Mouse (Mus musculus) brown adipose tissue, adult 24 weeks (tissue): ENCODE results near the gene Rpl36. TPM values are rescaled to one million over a fixed set of nuclear protein-coding genes. Genes with fewer than 3 reads are reported as not detected.
A peak's percentile ranks its signal among the peaks of the same experiment; 100 is the strongest.
"Not testable (repeated sequence)": the region's sequence is repeated elsewhere in the genome, so short reads cannot be mapped to it uniquely, and the experiment has no call there.

ENCODE experiments used
- H3K27ac ChIP-seq: fragments of 200-500 bp; replicated peaks from 2 replicates; pipeline ENCODE4 v1.5.1; 2012; ENCODE audit warnings: low read depth, mild to moderate bottlenecking, low read length
- H3K4me1 ChIP-seq: fragments of 200-500 bp; 2 replicates; pipeline ENCODE4 v1.6.1; 2012; ENCODE audit warnings: low read length, mixed read lengths; ENCODE audit not compliant: control insufficient read depth, insufficient read depth, insufficient read length
- H3K4me3 ChIP-seq: fragments of 200-500 bp; 2 replicates; pipeline ENCODE4 v1.5.1; 2012; ENCODE audit warnings: low read depth, mild to moderate bottlenecking, low read length, moderate library complexity; ENCODE audit not compliant: insufficient read depth
- polyA plus RNA-seq: library from polyadenylated mRNA; stranded (reverse); fragments of >200 nt; gene quantifications from 2 replicates; pipeline ENCODE4 v1.2.4, GENCODE M21; 2012; ENCODE audit not compliant: missing spikeins, insufficient read depth, insufficient read length

Gene Rpl36
- polyA plus RNA-seq, 1 experiment, result 638 TPM

GRCm38 (mm10) chr17:56615136-56615784 lies 2.0 kb downstream of the Rpl36 start:
- H3K4me3 ChIP-seq, result no peak overlapping the region
- no peak overlapping the region for H3K27ac ChIP-seq
- H3K4me1 ChIP-seq, result peaks cover 10% of the 10 kb centered on the region; the same call in 1 of the 2 replicates

GRCm38 (mm10) chr17:56615792-56616191 lies 2.6 kb downstream of the Rpl36 start:
- Histone ChIP-seq H3K4me1 (peaks cover 9% of the 10 kb centered on the region; the same call in 1 of the 2 replicates), H3K4me3 (no peak overlapping the region), H3K27ac (no peak overlapping the region)

DNA sequence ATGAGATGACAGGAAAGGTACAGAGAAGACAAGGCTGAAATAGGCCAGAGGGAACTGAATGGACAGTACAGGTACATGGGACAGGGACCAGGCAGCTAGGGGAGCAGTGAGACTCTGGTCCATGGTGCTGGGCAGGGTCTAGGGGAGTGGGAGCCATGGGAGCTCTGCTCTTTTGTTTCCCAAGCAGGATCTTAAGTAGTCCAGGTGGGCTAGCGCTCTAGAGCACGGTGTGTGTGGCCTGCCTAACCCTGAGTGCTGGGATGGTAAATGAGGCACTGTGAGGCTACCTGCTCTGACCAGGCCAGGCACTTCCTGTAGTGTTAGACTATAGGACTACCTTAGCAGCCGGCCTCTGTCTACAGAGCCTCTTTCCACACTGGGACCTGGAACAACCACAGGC lies 3.5 kb downstream of the Rpl36 start:
- no peak overlapping the region for H3K4me3 ChIP-seq
- peaks cover 9% of the 10 kb centered on the region; the same call in 1 of the 2 replicates for H3K4me1 ChIP-seq
- no peak overlapping the region for H3K27ac ChIP-seq

GRCm38 (mm10) chr17:56617628-56618027 lies 4.4 kb downstream of the Rpl36 start:
- H3K27ac ChIP-seq, result no peak overlapping the region
- H3K4me1 ChIP-seq, result peaks cover 9% of the 10 kb centered on the region; the same call in 1 of the 2 replicates
- no peak overlapping the region for H3K4me3 ChIP-seq

GRCm38 (mm10) chr17:56625495-56625894 lies 12.3 kb downstream of the Rpl36 start:
- Histone ChIP-seq H3K4me1 (peaks cover 3% of the 10 kb centered on the region; the same call in 1 of the 2 replicates), H3K27ac (no peak overlapping the region), H3K4me3 (no peak overlapping the region)

- Histone ChIP-seq H3K4me1 (peaks cover 3% of the 10 kb centered on the region; the same call in 1 of the 2 replicates), H3K4me3 (peak overlapping the region; percentile 75), H3K27ac (no peak overlapping the region)
Observed at GRCm38 (mm10) chr17:56626260-56626659, 13.0 kb downstream of the Rpl36 start.

DNA sequence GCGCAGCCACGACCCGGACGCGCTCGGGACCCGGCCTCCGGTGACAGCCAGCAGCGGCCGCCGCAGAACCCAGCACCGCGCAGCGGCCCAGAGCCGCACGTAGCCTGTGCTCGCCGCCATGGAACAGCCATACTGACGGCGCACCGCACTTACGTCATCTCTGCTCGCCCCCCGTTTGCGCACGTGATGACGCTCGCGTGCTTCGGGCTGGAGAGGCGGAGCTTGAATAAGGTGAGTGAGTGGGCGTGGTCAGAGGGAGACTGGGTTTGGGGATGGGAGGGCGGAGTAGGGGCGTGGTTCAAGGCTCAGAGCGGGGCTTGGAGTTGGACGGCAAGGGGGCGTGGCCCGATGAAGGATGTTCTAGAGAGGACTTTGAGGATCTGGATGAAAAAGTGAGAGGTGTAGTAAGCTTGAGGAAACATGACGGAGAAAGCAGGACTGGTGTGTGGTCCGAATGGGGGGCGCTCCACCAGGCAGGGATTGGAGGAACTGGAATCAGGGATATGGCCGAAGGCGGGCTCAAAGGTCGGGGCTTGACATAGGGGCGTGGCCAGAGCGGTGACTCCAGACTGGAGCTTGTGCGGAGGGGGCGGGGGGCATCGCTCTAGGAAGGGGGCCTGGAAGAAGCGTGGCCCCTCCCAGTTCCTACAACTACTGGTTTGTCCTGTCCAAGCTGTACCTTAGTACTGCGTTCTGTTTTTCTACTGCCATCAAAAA lies 13.7 kb downstream of the Rpl36 start, which contains the start of gene Lonp1:
Gene Lonp1 (minus strand): TSS at position 134 of the 717 bp plus-strand sequence.
- Histone ChIP-seq H3K27ac (no peak within 1 kb of the TSS), H3K4me1 (peaks cover 3% of the 10 kb centered on the region; the same call in 1 of the 2 replicates), H3K4me3 (peak within 1 kb of the TSS; percentile 75)

DNA sequence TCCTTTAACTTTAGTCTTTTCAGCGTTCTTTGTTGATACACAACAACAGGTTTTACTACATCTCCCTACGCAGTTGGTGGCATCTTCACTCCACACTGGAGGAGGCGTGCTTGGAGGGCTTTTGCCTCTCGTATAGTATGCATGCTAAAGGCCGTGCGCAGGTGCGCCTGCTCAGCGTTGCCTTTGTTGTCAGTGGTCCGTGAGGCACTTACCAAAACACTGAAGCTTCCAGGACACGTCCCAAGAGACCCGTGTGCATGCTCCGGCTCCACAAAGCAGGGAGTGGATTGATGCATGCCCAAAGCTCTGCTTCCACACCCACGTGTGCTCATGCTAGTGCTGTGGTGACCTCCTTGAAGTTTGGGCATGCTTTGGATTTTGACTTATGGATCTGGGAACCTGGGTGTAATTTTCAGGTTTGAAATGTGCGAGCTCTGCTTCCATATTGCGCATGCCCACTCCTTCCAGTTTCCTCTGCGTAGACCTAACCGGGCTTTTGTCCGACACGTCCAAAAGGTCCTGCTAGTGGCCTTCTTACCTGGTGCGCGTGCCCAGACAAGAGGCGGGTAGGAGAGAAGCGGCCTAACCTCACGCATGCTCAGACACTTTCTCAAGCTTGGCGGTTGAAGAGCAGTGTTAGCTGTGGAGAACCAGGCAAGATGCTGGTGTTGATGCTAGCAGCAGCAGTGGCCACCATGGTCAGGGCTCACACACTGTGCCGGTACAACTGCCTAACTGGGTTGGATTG lies 14.5 kb downstream of the Rpl36 start, which contains the start of gene Catsperd:
Gene Catsperd (plus strand): TSS at position 614 of the 748 bp plus-strand sequence.
- no peak within 1 kb of the TSS for H3K27ac ChIP-seq
- H3K4me3 ChIP-seq, result peak within 1 kb of the TSS; percentile 75
- peaks cover 3% of the 10 kb centered on the region; the same call in 1 of the 2 replicates for H3K4me1 ChIP-seq

- not testable (repeated sequence) for H3K27ac ChIP-seq, H3K4me3 ChIP-seq, H3K4me1 ChIP-seq
Observed at GRCm38 (mm10) chr17:56629800-56630781, 16.9 kb downstream of the Rpl36 start.

DNA sequence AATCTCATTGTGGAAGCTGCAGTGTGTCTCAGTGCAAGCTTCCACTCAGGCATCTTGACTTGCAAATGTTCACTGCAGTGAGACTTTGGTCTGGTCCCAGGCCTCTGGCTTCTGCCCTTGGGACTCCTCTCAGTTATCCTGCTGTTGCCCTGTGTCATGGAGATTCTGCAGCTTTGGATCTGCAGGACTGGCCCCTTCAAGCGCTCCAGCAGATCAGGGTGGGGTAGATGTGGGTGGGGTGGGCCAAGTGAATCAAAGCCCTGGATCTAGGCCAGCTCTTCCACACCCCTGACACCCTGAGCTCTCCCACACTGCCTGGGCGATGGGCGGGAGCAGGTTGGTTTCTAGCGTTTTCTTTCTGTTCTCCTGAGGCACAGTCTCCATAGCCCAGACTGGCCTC lies 18.6 kb downstream of the Rpl36 start:
- Histone ChIP-seq H3K4me1 (no peaks in the 10 kb centered on the region), H3K4me3 (no peak overlapping the region), H3K27ac (no peak overlapping the region)

- Histone ChIP-seq H3K4me1 (no peaks in the 10 kb centered on the region), H3K27ac (no peak overlapping the region), H3K4me3 (no peak overlapping the region)
Observed at GRCm38 (mm10) chr17:56634023-56634422, 20.8 kb downstream of the Rpl36 start.

DNA sequence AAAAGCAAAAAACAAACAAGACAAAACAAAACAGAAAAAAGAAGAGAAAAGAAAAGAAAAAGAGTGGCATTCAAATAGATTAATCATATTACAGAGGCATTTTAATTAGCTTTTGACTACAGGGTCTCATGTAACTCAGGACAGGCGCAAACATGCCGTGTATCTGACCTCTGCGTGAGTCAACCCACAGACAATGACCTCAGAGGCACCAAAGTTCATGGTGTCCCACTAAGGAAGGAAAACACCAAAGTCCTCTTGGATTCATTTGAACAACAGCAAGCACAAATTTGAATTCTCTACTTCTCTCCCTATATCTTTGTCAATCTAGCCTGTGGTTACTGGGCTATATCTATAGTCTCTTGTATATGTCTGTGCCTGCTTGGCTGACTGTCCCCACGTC lies 30.0 kb downstream of the Rpl36 start:
- H3K4me3 ChIP-seq, result no peak overlapping the region
- H3K27ac ChIP-seq, result no peak overlapping the region
- H3K4me1 ChIP-seq, result no peaks in the 10 kb centered on the region

GRCm38 (mm10) chr17:56647546-56647945 lies 34.3 kb downstream of the Rpl36 start:
- no peak overlapping the region for H3K4me3 ChIP-seq

GRCm38 (mm10) chr17:56651801-56652200 lies 38.6 kb downstream of the Rpl36 start:
- Histone ChIP-seq H3K4me1 (no peaks in the 10 kb centered on the region), H3K27ac (no peak overlapping the region), H3K4me3 (no peak overlapping the region)

More at GRCm38 (mm10) chr17:56647546-56647945, 34.3 kb downstream of the Rpl36 start:
- Histone ChIP-seq H3K27ac (no peak overlapping the region), H3K4me1 (no peaks in the 10 kb centered on the region)
